Mouse (Mus musculus) liver, embryonic 13.5 days (tissue): ENCODE results near the gene Vmn2r120. TPM values are rescaled to one million over a fixed set of nuclear protein-coding genes. Genes with fewer than 3 reads are reported as not detected.
"Not testable (repeated sequence)": the region's sequence is repeated elsewhere in the genome, so short reads cannot be mapped to it uniquely, and the experiment has no call there.

Experiments used
- ATAC-seq: fragments of 200-750 bp; cut with Nextera tagmentation; 2 replicates; pipeline ENCODE4 v1.8.0; 2017; ENCODE audit warnings: low read depth, mild to moderate bottlenecking, moderate number of reproducible peaks, moderate library complexity
- DNase-seq: peaks from one replicate; pipeline ENCODE4 v3.0.0; 2022
- H3K27ac ChIP-seq: fragments of 300-500 bp; sonication (generic); 2 replicates; pipeline ENCODE4 v1.5.1; 2015; ENCODE audit warnings: moderate library complexity, mild to moderate bottlenecking, inconsistent platforms
- H3K27me3 ChIP-seq: fragments of 300-500 bp; sonication (generic); 2 replicates; pipeline ENCODE4 v1.6.1; 2015; ENCODE audit warnings: mild to moderate bottlenecking, inconsistent platforms
- H3K36me3 ChIP-seq: fragments of 300-500 bp; sonication (generic); 2 replicates; pipeline ENCODE4 v1.6.1; 2015; ENCODE audit warnings: mild to moderate bottlenecking, inconsistent platforms
- H3K4me1 ChIP-seq: fragments of 300-500 bp; sonication (generic); replicated peaks from 2 replicates; pipeline ENCODE4 v1.6.1; 2015; ENCODE audit warnings: inconsistent platforms
- H3K4me2 ChIP-seq: fragments of 300-500 bp; sonication (generic); 2 replicates; pipeline ENCODE4 v1.6.1; 2015; ENCODE audit warnings: inconsistent platforms, mild to moderate bottlenecking, moderate library complexity
- H3K4me3 ChIP-seq: fragments of 300-500 bp; sonication (generic); replicated peaks from 2 replicates; pipeline ENCODE4 v1.5.1; 2015; ENCODE audit warnings: mild to moderate bottlenecking, inconsistent platforms
- H3K9ac ChIP-seq: fragments of 300-500 bp; sonication (generic); 2 replicates; pipeline ENCODE4 v1.6.1; 2015; ENCODE audit warnings: mild to moderate bottlenecking, inconsistent platforms
- H3K9me3 ChIP-seq: fragments of 300-500 bp; sonication (generic); replicated peaks from 2 replicates; pipeline ENCODE4 v1.6.1; 2016; ENCODE audit warnings: inconsistent platforms
- WGBS: fragments of 180-500 bp; shearing (Covaris S2); methylation state at CpG from one replicate; pipeline ENCODE4 v1.1.7; 2015; ENCODE audit not compliant: insufficient replicate concordance; 5-methylcytosine and 5-hydroxymethylcytosine counted together
- polyA plus RNA-seq: library from polyadenylated mRNA; unstranded; fragments of >200 nt; fragmentation: Nextera tagmentation; extraction: Ambion mirVana; gene quantifications from 2 replicates; pipeline ENCODE4 v1.2.1, GENCODE M21; 2015

Vmn2r120 gene
- polyA plus RNA-seq, result not detected in 2 replicates

- Histone ChIP-seq H3K27ac (no peak within 1 kb of the TSS), H3K4me1 (no peaks in the 10 kb centered on the region), H3K36me3 (no peaks in the 10 kb centered on the region), H3K4me3 (no peak within 1 kb of the TSS), H3K27me3 (no peaks in the 10 kb centered on the region), H3K4me2 (no peak within 1 kb of the TSS), H3K9ac (no peak within 1 kb of the TSS), H3K9me3 (no peaks in the 10 kb centered on the region)
- DNase-seq (no peak), ATAC-seq (no peak)
- 58% methylated on average over 1 of the region's 1 CpGs for WGBS
These were observed at the start of gene Vmn2r120 for GRCm38 (mm10) chr17:57545405-57545804. Gene Vmn2r120, minus strand, starts transcription at chr17:57545505.

DNA sequence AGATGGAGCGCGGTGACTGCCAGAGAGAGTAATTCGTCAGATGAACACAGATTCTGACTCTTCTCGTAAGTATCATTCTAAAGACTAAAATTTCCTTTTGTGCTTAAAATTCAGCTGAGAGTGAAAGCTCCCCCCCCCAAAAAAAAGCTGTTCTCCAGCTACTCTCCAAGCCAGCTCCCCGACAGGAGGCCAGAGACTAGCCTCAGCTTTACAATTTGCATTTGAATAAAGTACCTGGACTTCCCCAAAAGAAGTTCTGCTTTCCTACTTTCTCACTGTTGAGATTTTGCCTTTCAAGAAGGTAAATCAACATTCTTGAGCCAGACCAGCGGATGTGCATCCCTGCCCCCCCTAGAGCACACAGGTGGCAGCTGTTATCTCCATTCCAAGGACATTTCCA, 42.0 kb upstream of the Vmn2r120 start:
- H3K9me3 ChIP-seq, H3K4me2 ChIP-seq, H3K27ac ChIP-seq, DNase-seq, H3K4me3 ChIP-seq, ATAC-seq, H3K4me1 ChIP-seq, H3K36me3 ChIP-seq, H3K27me3 ChIP-seq, H3K9ac ChIP-seq: not testable (repeated sequence)
- 72% methylated on average over 6 of the region's 6 CpGs for WGBS

- DNase-seq (no peak), ATAC-seq (no peak)
- H3K27me3 ChIP-seq, result no peaks in the 10 kb centered on the region
- 64% methylated on average over 16 of the region's 16 CpGs for WGBS
- H3K4me2 ChIP-seq, result no peak overlapping the region
- no peaks in the 10 kb centered on the region for H3K4me1 ChIP-seq
- H3K4me3 ChIP-seq, result no peak overlapping the region
- no peak overlapping the region for H3K9ac ChIP-seq
- H3K27ac ChIP-seq, result no peak overlapping the region
- peaks cover 15% of the 10 kb centered on the region; the same call in 1 of the 2 replicates for H3K9me3 ChIP-seq
- no peaks in the 10 kb centered on the region for H3K36me3 ChIP-seq
These were observed 28.9 kb upstream of the Vmn2r120 start for GRCm38 (mm10) chr17:57574075-57574705.

Other genes starting within 250 kb of the Vmn2r120 start
- 17.0 and 20.5 TPM in 2 replicates for gene Adgre1, start 186.8 kb downstream of the Vmn2r120 start, polyA plus RNA-seq
- not detected in 2 replicates for gene Gm21834, start 196.7 kb upstream of the Vmn2r120 start, polyA plus RNA-seq
- gene Cntnap5c, start 224.1 kb upstream of the Vmn2r120 start, polyA plus RNA-seq, result not detected in 2 replicates